Mouse (Mus musculus) liver, embryonic 16.5 days (tissue): ENCODE measurements around the gene Tmem200c. TPM values are rescaled to one million over a fixed set of nuclear protein-coding genes. Genes with fewer than 3 reads are reported as not detected.

Source experiments
- ATAC-seq: fragments of 200-750 bp; cut with Nextera tagmentation; 2 replicates; pipeline ENCODE4 v1.8.0; 2017; ENCODE audit warnings: low read depth, mild to moderate bottlenecking, moderate number of reproducible peaks, moderate library complexity
- H3K27ac ChIP-seq: fragments of 300-500 bp; sonication (generic); 2 replicates; pipeline ENCODE4 v1.5.1; 2014; ENCODE audit warnings: mild to moderate bottlenecking, low read length
- H3K27me3 ChIP-seq: fragments of 300-500 bp; sonication (generic); 2 replicates; pipeline ENCODE4 v1.6.1; 2014; ENCODE audit warnings: low read depth, low read length, mixed read lengths; ENCODE audit not compliant: control insufficient read depth, insufficient read depth
- H3K36me3 ChIP-seq: fragments of 300-500 bp; sonication (generic); 2 replicates; pipeline ENCODE4 v1.6.1; 2014; ENCODE audit warnings: mild to moderate bottlenecking; ENCODE audit not compliant: control insufficient read depth, insufficient read depth
- H3K4me1 ChIP-seq: fragments of 300-500 bp; sonication (generic); 2 replicates; pipeline ENCODE4 v1.6.1; 2014; ENCODE audit warnings: low read depth, low read length, mixed read lengths; ENCODE audit not compliant: control insufficient read depth
- H3K4me2 ChIP-seq: fragments of 300-500 bp; sonication (generic); 2 replicates; pipeline ENCODE4 v1.6.1; 2014; ENCODE audit warnings: low read depth, low read length, mixed read lengths
- H3K4me3 ChIP-seq: fragments of 300-500 bp; sonication (generic); 2 replicates; pipeline ENCODE4 v1.5.1; 2014; ENCODE audit warnings: low read depth, mild to moderate bottlenecking, low read length
- H3K9ac ChIP-seq: fragments of 300-500 bp; sonication (generic); 2 replicates; pipeline ENCODE4 v1.6.1; 2014; ENCODE audit warnings: low read depth, low read length
- H3K9me3 ChIP-seq: fragments of 300-500 bp; sonication (generic); replicated peaks from 2 replicates; pipeline ENCODE4 v1.6.1; 2016; ENCODE audit warnings: low read length; ENCODE audit not compliant: control insufficient read depth
- WGBS: fragments of 180-500 bp; shearing (Covaris S2); extraction: QIAGEN DNeasy Blood & Tissue Kit; methylation state at CpG from one replicate; pipeline ENCODE4 v1.1.7; 2014; ENCODE audit not compliant: insufficient replicate concordance; 5-methylcytosine and 5-hydroxymethylcytosine counted together
- polyA plus RNA-seq: library from polyadenylated mRNA; unstranded; fragments of >200 nt; fragmentation: Nextera tagmentation; extraction: Ambion mirVana; gene quantifications from 2 replicates; pipeline ENCODE4 v1.2.1, GENCODE M21; 2015

Gene Tmem200c
- polyA plus RNA-seq, 1 experiment from 2014 or later = not detected

GRCm38 (mm10) chr17:68845931-68846330 is 19.5 kb downstream of the Tmem200c start:
- Histone ChIP-seq H3K4me1 (no peaks in the 10 kb centered on the region), H3K4me2 (no peak overlapping the region), H3K9ac (no peak overlapping the region), H3K9me3 (no peaks in the 10 kb centered on the region), H3K27ac (no peak overlapping the region), H3K36me3 (no peaks in the 10 kb centered on the region), H3K27me3 (peaks cover 14% of the 10 kb centered on the region), H3K4me3 (no peak overlapping the region)
- WGBS = 73% methylated on average over 5 of the region's 5 CpGs
- no peak for ATAC-seq

DNA sequence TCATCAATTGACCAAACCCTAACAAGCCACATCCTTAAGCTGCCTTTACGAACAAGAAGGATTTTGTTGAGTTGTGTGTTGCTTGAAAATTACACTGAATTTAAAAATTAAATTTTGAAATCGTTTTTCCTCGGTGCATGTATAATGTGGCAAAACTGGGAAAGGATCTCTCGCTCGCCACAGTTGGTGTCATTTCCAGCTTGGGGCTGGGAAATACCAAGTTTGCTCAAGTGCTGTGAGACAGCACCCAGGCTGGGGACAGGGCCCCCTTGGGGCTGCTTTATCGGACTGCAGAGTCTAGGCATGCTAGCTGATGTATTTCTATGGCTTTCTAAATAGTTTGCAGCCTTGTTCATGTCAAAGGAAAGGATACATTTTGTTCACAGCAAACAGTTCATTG is 22.3 kb downstream of the Tmem200c start:
- H3K9me3 ChIP-seq = no peaks in the 10 kb centered on the region
- H3K4me1 ChIP-seq = no peaks in the 10 kb centered on the region
- H3K4me3 ChIP-seq = no peak overlapping the region
- no peak for ATAC-seq
- H3K27ac ChIP-seq = no peak overlapping the region
- H3K36me3 ChIP-seq = no peaks in the 10 kb centered on the region
- no peaks in the 10 kb centered on the region for H3K27me3 ChIP-seq
- WGBS = 61% methylated on average over 6 of the region's 6 CpGs
- H3K9ac ChIP-seq = no peak overlapping the region
- no peak overlapping the region for H3K4me2 ChIP-seq

DNA sequence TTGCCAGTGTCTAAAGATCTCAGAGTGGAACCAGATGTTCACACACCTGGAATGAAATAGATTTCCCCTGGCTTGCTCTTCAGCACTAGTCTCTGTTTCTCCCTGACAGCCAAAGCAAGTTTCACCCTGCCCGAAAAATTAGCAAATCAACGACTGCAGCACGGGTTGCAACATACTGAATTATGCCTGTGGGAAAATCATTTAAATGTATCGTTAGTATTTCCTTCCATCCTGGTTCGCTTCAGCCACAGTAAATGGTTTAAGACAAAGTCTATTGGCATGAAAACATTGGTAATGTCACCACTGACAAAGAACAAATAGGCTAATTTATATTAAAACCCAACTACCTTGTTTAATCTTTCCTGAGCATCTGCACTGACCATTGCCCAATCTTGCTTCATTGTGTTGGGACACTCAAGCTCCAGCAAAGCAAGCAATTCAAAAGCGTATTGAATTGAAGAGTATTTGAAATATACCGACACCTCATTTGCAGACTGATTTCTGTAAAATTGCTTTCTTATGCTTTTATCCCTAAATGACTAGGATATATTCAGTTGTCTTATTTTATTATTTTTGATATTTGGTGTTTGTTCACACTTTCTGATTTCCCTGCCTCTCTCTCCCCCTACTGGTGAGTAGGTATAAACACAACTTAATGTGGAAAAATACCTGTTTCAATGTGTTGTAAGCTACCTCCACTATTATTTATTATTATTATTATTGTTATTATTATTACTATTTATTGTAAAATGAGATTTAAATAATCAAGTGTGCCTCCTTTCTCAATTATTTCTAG is 25.9 kb downstream of the Tmem200c start:
- H3K4me1 ChIP-seq = no peaks in the 10 kb centered on the region
- H3K4me2 ChIP-seq = no peak overlapping the region
- no peaks in the 10 kb centered on the region for H3K36me3 ChIP-seq
- no peak overlapping the region for H3K9ac ChIP-seq
- H3K27ac ChIP-seq = no peak overlapping the region
- no peaks in the 10 kb centered on the region for H3K9me3 ChIP-seq
- no peaks in the 10 kb centered on the region for H3K27me3 ChIP-seq
- 62% methylated on average over 7 of the region's 7 CpGs for WGBS
- no peak overlapping the region for H3K4me3 ChIP-seq
- no peak for ATAC-seq

DNA sequence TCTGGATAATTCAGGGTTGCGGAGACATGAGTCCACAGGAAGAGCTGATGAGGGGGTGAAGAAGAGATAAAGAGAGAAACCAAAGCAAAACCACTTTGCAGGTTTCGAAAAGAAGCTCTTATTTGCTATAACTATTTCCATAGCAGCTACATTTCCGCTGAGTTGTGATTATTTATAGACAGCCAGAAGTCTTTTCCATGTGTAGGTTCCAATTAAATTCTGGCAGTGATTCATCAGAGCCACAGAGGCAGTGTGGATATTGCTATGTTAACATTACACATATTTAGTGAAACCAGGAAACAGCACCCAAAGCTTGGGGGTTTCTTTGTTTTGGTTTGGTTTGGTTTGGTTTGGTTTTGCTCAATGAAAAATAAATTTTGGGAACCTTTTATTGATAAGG is 37.8 kb downstream of the Tmem200c start:
- Histone ChIP-seq H3K9me3 (no peaks in the 10 kb centered on the region), H3K4me3 (no peak overlapping the region), H3K27me3 (no peaks in the 10 kb centered on the region), H3K4me1 (no peaks in the 10 kb centered on the region), H3K4me2 (no peak overlapping the region), H3K27ac (no peak overlapping the region), H3K36me3 (no peaks in the 10 kb centered on the region), H3K9ac (no peak overlapping the region)
- ATAC-seq = no peak
- 53% methylated on average over 3 of the region's 3 CpGs for WGBS

- H3K9me3 ChIP-seq = no peaks in the 10 kb centered on the region
- no peak for ATAC-seq
- no peak overlapping the region for H3K27ac ChIP-seq
Observed at GRCm38 (mm10) chr17:68868439-68868838, 42.0 kb downstream of the Tmem200c start.

GRCm38 (mm10) chr17:68874021-68874420 is 47.6 kb downstream of the Tmem200c start:
- no peak for ATAC-seq
- Histone ChIP-seq H3K9me3 (no peaks in the 10 kb centered on the region), H3K27ac (no peak overlapping the region), H3K36me3 (no peaks in the 10 kb centered on the region), H3K27me3 (no peaks in the 10 kb centered on the region), H3K9ac (no peak overlapping the region), H3K4me1 (no peaks in the 10 kb centered on the region), H3K4me2 (no peak overlapping the region), H3K4me3 (no peak overlapping the region)
- WGBS = 55% methylated on average over 8 of the region's 8 CpGs

More at GRCm38 (mm10) chr17:68868439-68868838, 42.0 kb downstream of the Tmem200c start:
- H3K27me3 ChIP-seq = no peaks in the 10 kb centered on the region
- H3K9ac ChIP-seq = no peak overlapping the region
- H3K4me2 ChIP-seq = no peak overlapping the region
- no peaks in the 10 kb centered on the region for H3K36me3 ChIP-seq
- no peak overlapping the region for H3K4me3 ChIP-seq
- no peaks in the 10 kb centered on the region for H3K4me1 ChIP-seq

DNA sequence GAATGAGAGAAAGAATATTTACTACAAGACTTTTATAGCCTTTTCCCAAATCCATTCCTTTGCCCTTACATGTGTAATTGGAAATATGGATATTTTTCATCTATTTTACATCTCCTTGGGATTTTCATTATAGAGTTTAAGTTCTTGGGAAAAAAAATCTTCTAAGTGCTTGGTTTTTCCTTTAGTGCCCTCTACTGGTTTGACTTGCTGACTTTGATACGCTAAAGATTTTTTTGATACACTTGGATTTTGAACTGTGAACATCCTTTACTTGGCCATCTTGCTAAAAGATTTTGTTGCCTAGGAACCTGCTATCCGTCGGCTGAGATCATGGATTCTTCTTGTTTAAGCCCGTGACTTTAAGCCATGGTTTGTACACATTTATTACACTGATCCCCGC is 48.8 kb downstream of the Tmem200c start:
- Histone ChIP-seq H3K4me3 (no peak overlapping the region), H3K9me3 (no peaks in the 10 kb centered on the region), H3K27me3 (no peaks in the 10 kb centered on the region), H3K9ac (no peak overlapping the region), H3K36me3 (no peaks in the 10 kb centered on the region), H3K4me1 (no peaks in the 10 kb centered on the region), H3K4me2 (no peak overlapping the region), H3K27ac (no peak overlapping the region)
- 60% methylated on average over 5 of the region's 5 CpGs for WGBS
- no peak for ATAC-seq

GRCm38 (mm10) chr17:68875917-68876495 is 49.6 kb downstream of the Tmem200c start:
- no peaks in the 10 kb centered on the region for H3K27me3 ChIP-seq
- H3K4me1 ChIP-seq = no peaks in the 10 kb centered on the region
- H3K9ac ChIP-seq = no peak overlapping the region
- H3K9me3 ChIP-seq = no peaks in the 10 kb centered on the region
- H3K36me3 ChIP-seq = no peaks in the 10 kb centered on the region
- H3K4me2 ChIP-seq = no peak overlapping the region
- H3K4me3 ChIP-seq = no peak overlapping the region
- no peak for ATAC-seq
- 64% methylated on average over 10 of the region's 10 CpGs for WGBS
- no peak overlapping the region for H3K27ac ChIP-seq

- Histone ChIP-seq H3K9ac (no peak overlapping the region), H3K4me2 (0 out of 2 replicates have a peak overlapping the region, but pooled peaks have one; percentile 13), H3K27ac (no peak overlapping the region), H3K4me1 (no peaks in the 10 kb centered on the region), H3K4me3 (no peak overlapping the region), H3K27me3 (no peaks in the 10 kb centered on the region), H3K36me3 (no peaks in the 10 kb centered on the region), H3K9me3 (no peaks in the 10 kb centered on the region)
- WGBS = 12% methylated on average over 21 of the region's 21 CpGs
- no peak for ATAC-seq
Observed at GRCm38 (mm10) chr17:68881725-68882524, 55.5 kb downstream of the Tmem200c start.
